Mouse (Mus musculus) liver (tissue): ENCODE measurements around the gene Lasp1.
A peak's percentile ranks its signal among the peaks of the same experiment; 100 is the strongest.
"Not testable (repeated sequence)": the region's sequence is repeated elsewhere in the genome, so short reads cannot be mapped to it uniquely, and the experiment has no call there.

Experiments used
- DNase-seq: peaks from one replicate; pipeline ENCODE4 v3.0.0-alpha.2; 2020; ENCODE audit warnings: mixed read lengths

Lasp1 gene

DNA sequence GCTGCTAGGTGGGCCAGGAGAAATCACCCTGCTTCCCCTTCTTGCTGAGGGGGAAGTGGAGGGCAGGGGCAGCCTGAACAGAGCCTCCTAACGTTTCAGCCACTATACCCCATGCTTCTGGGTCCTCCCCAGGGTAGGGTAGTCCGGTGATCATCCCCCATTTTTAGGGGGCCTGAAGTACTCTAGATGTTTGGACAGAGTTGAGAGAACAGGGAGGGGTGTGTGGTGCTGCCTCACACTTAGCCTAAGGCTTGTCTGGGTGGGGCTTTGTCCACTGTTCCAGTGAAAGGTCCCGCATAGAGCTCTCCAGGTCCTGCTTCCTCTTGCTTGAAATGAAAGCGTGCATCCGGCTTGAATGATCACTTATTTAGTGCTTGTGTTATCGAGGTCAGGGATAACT, 31.7 kb downstream of the Lasp1 start:
- DNase-seq, result no peak

DNA sequence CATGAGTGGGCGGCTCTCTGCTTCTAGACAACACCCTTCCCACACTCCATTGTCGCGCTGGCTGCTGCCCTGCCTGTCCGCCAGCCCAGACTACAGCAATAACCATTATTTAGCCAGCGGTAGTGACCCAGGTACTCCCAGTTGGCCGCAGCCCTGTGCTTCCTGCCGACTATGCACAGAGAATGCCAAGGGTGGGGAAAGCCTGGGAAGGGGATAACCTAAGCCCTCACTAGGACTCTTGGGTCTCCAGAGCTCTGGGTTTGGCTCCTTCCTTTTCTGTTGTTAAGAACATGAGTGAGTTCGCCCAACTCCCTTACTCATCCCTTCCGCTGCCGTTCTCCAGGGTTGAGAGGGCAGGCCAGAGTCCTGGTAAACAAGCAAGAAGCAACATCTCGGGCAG, 33.2 kb downstream of the Lasp1 start:
- DNase-seq, result no peak

DNA sequence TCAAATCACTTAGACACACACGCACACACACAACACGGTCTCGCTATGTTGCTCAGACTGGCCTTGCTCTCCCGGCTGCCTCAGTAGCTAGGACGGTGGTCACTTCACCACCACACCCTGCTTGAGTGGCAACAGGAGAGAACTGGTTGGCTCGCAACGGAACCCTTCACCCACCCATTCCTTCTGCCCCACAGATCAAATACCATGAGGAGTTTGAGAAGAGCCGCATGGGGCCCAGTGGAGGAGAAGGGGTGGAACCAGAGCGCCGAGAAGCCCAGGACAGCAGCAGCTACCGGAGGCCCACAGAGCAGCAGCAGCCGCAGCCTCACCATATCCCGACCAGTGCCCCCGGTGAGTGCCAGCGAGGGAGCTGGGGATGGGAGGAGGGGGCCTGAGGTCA, 34.6 kb downstream of the Lasp1 start:
- DNase-seq, result no peak

DNA sequence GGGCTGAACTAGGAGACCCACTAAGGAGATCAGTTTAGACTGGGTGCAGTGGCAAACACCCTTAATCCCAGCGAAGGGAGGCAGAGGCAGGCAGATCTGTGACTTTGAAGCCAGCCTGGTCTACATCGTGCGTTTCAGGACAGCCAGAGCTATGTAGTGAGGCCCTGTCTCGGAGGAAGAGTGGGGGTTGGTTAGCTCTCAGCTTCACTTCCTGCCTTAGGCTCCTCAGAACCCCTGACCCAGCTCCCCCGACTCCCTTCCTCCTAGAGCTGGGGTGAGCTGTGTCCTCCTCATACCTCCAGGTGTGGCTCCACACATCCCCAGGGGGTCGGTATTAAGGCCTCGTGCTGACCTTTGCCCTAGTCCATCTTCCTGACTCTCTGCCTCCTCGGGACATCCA, 37.7 kb downstream of the Lasp1 start:
- no peak for DNase-seq

DNA sequence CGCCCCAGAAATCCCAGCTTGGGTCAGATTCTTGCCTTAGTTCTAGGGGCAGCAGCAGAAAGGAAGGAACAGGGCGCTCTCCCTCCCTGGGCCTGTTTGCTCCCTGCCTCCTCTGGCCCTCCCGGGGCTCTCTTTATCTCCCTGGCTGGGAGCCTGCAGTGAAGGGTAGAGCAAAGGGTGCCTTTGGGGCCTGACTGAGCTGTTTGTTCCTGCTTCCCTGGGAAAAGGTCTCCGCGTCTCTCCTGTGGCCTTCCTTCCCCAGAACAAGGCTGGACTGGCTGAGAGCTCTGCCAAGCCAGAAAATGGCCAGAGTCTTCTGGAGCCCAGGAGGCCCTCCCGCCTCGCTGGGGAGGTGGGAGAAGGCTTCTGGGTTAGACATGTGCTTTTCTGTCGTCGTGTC, 38.3 kb downstream of the Lasp1 start:
- DNase-seq, result not testable (repeated sequence)

DNA sequence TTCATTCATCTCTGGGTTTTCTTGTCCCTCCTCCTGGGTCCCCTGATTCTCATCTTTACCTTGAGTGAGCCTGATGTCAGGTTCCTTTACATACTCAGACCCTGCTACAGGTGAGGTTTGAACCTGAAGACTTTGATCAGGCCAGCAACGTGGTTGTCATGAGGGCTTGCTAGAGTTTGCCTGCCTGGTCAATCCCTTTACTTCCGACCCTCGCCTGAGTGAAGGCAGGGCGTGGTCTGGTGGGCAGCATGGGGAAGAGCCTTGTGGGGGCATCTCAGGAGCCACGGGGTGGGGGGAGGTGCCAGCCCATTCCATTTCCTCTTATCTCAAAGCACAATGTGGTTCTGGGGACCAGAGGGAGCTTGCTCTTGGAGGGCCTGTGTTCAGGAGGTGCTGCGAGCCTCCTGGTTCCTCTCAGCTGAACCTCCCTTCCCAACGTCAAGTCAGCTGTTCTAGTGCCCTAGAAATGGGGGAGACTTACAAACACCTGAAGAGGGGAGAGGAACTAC, 38.9 kb downstream of the Lasp1 start:
- no peak for DNase-seq

DNA sequence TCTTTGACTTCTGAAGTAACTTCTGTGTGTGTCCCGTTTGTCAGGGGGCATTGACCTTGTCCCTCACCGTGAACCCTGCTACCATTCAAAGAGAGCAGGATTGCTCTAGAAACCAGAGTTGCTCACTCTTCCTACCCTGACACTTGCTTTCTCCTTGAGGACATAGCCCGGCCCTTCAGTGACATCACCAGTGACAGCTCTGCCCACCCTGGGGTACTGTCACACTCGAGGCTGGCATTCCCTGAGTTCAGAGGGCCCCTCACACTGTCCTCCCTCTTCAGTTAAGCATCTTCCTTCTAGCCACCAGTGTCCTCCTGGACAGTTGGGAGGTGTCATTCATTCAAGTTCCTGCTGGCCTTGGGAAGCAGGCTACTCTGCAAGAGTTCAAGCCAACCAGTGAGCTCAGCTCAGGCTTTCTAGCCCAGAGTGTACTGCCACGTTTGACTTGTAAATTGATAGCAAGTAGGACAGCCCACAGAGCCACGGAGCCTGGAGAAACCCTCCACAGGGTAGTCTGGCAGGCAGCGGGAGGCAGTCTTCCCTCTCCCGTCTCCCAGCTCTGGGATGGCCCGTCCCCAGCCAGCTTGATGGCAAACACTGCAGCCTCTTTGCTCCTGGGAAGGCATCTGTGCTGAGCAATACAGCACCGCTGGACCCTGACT, 40.1 kb downstream of the Lasp1 start:
- DNase-seq, result no peak

DNA sequence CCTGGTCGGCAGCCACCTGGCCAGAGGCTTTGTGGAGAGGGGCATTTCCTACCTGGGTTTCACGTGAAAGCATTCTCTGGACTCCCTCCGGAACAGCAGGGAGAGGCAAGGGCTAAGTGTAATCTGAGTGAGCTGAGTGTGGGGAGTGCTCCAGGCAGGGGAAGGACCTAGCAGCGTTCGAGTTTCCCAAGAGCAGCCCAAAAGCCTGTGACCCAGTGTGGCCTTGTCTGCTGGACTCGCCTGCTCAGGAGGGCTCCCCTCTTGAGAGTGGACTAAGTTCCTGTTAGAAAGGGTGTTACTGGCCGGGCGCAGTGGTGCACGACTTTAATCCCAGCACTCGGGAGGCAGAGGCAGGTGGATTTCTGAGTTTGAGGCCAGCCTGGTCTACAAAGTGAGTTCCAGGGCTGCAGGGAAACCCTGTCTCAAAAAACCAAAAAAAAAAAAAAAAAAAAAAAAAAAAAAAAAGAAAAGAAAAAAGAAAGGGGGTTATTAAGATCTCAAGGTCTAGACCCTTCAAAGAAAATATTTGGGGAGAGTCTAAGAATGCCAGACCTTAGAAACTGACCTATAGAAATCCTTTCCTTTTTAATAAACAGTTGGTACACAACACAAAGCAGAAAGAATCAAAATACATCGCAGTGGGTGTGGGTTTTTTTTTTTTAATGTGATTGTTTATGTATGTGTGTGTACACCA, 40.8 kb downstream of the Lasp1 start:
- no peak for DNase-seq

DNA sequence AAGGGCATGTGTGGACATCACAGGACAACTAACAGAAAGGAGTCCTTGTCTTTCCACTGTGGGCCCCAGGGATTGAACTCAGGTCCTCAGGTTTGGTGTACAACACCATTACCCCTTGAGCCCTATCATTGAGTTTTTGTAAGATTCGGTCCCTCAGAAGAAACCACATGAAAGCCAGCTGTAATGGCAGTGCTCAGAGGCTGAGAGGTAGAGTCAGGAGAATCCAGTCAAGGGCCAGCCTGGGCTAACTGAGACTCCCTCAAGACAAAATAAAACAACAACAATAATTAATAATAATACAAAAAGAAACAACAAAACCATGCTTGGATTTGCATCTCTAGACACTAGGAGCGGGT, 41.3 kb downstream of the Lasp1 start:
- no peak for DNase-seq

DNA sequence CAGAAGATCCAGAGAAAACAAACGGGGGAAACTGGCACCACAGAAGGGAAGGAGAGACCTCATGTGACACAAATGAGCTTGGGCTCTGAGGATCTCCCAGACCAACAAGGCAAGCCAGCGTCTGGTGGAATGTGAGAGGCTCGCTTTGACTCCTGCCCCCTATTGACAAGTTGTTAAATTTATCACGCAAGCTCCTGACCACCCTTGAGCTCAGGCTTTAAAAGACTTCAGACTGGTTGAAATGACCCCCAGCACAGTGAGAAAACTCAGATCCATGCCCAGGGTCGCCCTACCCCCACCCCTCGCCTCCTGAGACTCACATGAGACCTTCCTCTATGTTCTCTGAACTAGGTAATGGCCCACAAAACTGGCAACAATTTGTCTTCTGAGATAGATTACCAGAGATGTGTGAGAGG, 41.7 kb downstream of the Lasp1 start, which contains the start of gene B230217C12Rik:
B230217C12Rik (plus strand) TSS at position 242 of the 416 bp plus-strand sequence.
- no peak for DNase-seq

DNA sequence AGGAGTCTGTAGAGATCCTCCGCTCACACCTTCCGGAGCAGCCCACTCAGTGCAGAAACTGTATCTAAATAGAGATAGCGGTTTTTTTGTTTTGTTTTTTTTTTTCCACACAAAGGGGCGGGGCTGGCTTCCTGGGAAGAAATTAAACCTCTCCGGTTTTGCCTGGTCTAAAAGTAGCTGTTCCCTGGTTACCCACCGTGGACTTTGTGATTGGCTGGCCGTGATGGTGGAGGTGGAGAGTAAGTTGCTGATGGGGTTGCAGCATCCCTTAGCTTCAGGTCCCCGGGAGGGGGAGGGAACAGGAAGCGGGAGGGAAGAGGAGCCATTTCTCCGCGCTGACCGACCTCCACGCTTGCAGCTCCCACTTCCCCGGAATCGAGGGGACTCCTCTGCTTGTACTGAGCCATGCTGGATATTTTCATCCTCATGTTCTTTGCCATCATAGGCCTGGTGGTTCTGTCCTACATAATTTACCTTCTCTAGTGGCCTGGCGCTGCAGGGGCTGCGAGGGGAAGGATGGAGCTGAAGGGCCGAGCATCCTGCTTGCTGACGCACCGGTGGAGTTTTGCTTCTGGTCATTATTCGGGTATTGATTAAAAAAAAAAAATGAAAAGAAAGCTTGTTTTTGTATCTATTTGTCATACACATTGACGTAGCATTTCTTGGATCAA, 42.3 kb downstream of the Lasp1 start:
- peak; percentile 65 for DNase-seq

DNA sequence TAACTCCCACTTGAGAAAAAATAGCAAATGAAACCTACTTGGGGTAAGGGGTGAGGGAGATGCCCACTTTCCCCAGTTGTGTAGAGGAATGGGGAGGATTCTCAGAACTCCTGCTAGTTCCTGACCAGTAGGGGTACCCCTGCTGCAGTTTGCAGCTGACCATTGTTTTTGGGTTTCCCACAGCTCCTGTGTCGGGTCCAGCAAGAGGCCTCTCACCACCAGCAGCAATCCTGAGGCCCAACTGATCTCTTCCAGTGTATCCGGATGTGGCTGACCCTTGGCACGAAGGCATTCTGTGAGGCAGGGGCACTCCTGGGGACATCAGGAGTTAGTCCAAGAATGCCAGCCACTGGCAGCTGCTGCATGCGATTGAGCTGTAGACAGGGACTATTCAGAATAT, 43.2 kb downstream of the Lasp1 start:
- no peak for DNase-seq

DNA sequence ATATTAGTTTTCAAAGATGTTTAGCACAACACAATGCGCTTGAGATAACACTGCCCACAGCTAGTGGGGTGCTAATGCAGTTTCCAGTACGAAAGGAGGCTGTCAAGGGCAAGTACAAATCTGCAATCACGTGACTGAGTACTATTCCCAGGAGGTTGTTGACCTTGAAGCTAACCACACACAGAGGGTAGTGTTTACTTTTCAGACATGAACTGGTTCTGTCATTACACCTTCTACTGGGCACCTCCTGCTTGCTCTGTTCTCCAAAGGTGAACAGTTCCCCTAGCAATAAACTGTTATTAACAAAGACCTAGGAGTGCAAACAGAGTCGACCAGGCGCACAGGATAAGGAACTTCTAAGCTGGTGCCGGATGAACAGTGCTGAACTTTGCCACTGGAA, 51.6 kb downstream of the Lasp1 start:
- no peak for DNase-seq

DNA sequence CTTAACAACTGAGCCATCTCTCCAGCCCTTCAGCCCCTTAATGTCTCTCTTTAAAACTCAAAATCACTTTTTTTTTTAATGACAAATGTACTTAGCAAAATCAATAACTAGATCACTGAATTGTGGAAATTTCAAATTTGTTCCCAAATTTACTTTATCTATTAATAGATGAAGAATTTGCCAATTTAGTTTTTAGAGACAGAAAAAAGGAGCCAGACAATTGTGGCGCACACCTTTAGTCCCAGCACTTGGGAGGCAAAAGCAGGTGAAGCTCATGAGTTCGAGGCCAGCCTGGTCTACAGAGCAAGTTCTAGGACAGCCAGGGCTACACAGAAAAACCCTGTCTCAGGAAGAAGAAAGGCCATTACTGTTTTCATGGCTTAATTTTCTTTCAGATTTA, 52.8 kb downstream of the Lasp1 start:
- no peak for DNase-seq

DNA sequence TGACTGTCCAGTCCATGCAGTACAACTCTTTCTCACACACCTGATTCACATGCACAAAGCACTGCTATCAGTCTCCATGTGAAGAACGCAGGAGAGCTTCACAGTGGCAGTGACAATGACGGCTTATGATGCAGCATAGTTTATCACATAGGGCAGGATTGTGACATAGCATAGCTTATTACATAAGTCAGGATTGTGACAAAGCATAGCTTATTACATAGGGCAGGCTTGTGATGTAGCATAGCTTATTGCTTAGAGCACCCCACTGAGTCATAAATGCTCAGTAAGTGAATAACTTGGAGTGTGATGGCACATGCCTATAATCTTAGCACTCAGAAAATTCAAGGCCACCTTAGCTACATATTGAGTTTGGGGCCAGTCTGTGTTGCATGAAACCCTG, 56.7 kb downstream of the Lasp1 start:
- DNase-seq, result no peak

DNA sequence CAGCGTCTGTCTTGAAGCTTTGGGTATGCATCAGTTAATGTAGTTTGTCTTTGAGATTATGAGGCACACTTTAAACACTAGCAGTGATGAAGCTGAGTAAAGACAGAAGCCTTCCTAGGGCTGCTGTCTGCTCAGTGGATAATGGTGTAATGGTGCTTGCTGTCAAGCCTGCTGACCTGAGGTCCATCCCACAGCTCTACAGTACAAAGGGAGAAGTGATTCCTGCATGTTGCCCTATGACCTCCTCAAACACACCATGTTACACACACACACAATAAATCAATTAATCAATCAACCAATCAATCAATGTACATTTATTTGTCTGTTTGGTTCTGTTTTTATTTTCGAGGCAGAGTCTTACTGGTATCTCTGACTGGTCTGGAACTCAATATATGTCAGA, 63.3 kb downstream of the Lasp1 start:
- DNase-seq, result no peak

DNA sequence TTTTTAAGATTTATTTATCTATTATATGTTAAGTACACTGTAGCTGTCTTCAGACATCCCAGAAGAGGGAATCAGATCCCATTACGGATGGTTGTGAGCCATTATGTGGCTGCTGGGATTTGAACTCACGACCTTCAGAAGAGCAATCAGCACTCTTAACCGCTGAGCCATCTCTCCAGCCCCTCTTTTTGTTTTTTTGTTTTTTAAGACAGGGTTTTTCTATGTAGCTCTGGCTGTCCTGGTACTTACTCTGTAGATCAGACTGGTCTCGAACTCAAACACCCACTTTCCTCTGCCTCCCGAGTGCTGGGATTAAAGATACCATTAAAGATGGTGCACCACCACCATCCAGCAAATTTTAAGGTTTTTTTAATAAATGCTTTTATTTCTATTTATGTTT, 66.6 kb downstream of the Lasp1 start:
- no peak for DNase-seq

DNA sequence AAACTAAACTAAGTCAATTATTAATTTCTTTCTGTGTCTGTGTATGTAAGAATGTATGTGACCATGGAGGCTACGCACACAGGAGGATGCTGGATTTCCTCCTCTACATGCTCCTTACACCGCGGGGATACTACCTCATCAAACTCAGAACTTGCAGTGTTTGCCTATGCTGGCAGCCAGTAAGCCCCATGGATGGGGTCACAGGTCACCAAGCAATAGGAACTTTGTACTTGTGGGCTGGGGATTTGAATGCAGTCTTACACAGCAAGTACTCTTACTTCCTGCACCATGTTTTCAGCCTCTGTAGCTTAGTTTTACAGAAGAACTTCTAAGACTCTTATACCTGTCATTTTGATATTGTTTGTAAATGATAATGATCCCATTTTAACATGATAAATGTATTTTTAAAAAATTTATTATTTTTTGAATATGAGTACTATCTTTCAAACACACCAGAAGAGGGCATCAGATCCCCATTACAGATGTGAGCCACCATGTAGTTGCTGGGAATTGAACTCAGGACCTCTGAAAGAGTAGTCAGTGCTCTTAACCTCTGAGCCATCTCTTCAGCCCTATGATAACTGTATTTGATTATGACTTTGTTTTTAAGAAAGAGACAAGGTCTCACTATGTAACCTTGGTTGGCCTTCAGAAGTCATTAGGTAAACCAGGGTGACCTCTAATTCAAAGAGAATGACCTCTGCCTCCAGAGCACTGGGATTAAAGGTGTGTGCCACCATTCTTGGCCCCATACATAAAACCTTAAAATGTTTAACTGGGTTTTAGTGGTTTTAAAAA, 67.5 kb downstream of the Lasp1 start:
- peak; percentile 14 for DNase-seq

DNA sequence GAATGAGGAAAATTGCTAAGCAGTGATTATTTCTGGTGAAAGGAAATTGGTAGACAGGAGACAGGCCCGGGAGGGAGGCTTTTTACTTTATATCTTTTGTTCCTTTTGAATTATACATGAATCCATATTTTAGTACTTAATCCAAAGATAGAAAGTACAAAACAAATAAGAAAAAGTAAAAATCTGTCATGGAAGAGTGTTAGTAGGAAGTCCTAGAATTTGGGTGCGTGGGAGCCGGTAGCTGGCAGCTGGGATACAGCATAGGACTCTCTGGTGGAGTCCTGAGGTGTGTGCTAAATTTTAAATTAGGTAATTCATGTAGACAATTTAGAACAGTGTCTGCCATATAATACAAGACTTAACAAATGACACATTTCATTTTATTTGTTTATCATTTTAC, 68.8 kb downstream of the Lasp1 start:
- no peak for DNase-seq

DNA sequence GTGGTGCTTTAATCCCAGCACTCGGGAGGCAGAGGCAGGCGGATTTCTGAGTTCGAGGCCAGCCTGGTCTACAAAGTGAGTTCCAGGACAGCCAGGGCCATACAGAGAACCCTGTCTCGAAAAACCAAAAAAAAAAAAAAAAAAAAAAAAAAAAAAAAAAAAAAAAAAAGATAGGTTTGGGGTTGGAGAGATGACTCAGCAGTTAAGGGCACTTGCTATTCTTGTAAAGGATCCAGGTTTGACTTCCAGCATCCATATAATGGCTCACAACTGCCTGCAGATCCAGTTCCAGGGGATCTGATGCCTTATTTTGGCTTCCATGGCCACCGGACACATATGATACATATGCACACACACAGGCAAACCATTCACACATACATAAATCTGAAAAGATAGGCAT, 73.6 kb downstream of the Lasp1 start:
- DNase-seq, result not testable (repeated sequence)

DNA sequence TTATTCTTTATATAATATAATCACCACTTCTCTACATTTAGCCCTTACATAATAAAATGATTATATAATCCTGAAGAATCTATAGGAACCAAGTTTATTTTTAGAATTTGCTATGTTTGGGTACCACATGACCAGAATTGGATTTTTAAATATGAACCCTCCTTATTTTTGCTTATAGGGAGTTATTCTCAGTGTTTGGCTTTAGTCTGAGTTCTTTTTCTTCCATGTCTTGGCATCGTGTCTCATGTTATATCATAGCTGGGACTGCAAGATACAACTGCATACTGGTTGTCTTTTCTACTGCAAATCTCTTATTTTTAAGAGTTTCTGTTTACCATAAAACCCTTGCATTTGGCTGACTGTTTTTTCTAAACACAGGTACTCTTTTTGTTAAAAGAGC, 75.6 kb downstream of the Lasp1 start:
- no peak for DNase-seq

DNA sequence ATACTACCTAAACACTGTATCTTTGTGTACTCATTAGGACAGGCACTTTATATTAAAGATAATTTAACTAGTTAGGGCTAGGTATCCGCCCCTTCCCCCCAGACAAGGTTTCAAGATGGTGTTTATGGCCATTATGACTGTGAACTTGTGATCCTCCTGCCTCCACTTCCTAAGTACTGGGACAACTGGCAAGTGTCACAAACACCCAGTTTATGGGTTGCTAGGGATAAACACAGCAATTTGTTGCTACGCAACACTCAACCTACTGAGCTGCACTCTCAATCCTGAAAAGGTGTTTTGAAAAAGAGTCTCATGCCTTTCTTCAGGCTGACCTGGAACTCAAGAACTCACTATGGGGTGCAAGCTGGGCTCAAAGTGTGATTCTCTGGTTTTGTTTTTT, 78.5 kb downstream of the Lasp1 start:
- DNase-seq, result no peak

DNA sequence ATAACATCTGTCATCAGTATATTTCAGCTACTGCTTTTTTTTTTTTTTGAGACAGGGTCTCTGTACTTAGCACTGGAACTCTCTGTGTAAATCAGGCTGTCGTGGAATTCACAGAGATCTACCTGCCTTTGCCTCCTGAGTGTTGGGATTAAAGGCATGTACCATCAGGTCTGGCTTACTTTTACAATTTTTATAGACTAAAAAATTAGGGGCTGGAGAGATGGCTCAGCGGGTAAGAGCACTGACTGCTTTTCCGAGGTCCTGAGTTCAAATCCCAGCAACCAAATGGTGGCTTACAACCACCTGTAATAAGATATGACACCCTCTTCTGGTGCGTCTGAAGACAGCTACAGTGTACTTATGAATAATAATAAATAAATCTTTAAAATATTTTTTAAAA, 81.6 kb downstream of the Lasp1 start:
- DNase-seq, result no peak
